Mouse (Mus musculus): Measurements from ENCODE around the gene Slc2a10.
A peak's percentile ranks its signal among the peaks of the same experiment; 100 is the strongest.
"Not testable (repeated sequence)": the region's sequence is repeated elsewhere in the genome, so short reads cannot be mapped to it uniquely, and the experiment has no call there.

Gene Slc2a10

DNA sequence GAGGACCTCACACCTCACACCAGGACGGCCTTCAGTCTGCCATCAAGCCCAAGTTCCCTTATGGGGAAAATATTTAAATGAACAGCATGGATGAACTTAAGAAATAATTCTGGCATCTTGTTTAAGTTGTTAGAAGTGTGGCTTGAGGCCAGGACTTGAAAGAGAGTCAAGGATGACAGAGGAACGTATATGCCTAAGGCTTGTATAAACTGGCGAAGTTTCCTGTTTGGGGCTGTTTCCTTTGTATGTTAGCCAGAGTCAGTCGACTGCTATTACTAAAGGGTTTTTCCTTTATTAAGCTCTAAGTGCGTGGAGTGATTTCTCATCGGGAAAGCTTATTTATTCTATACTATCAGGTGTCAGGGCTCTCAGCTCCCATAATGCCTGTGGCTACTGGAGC, 4.8 kb upstream of the Slc2a10 start:
- DNase-seq (ENCODE audit: low read depth, low spot score): no peak

DNA sequence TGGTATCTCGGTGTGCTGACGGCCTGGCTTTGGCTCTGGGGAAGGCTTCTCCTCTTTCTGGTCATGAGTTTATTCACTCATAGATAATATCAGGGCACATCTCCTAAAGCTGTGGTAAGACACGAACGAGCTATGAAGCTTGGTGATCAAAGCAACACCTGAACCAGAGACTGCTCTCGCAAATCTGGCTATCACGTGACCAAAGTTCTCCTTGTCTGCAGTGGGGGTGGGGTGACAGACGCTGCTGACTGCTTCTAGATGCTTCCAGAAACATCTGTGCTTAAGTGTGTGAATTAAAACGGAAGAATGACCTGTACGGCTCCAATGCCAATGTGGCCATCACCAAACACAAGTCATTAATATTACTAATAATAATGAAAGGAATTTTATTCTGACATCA, 6.1 kb downstream of the Slc2a10 start:
- peak; percentile 10 for DNase-seq (ENCODE audit: low read depth, low spot score)

DNA sequence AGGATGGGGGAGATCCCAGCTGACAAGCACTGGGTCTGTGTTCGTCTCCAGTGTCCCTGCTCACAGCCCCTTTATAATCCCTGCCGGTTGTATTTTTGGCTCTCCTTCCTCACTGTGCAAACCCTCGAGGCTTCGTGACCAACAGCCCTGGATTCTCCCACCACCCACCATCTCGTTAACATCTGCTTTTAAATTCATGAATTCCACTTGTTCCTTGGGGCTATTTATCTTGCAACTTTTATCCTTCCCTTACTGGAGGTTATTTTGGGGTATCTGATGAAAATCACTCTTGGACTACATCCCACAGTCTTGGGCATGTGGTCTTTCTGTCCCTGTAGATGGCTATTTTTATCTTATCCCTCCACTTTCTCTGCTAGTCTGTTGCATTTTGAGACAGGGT, 6.9 kb downstream of the Slc2a10 start:
- DNase-seq (ENCODE audit: low read depth, low spot score): peak; percentile 72

DNA sequence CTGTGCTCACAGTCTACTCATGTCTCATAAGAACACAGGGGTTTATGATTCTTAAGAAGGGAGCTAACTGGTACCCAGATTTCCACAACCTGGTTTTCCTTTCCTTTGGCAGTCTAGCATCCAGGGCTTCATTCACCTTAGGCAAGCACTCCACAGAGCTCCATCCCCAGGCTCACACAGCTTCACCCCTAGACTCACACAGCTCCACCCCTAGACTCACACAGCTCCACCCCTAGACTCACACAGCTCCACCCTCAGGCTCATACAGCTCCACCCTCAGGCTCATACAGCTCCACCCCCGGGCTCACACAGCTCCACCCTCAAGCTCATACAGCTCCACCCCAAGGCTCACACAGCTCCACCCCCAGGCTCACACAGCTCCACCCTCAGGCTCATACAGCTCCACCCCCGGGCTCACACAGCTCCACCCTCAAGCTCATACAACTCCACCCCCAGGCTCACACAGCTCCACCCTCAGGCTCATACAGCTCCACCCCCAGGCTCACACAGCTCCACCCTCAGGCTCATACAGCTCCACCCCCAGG, 7.4 kb downstream of the Slc2a10 start:
- DNase-seq (ENCODE audit: low read depth, low spot score): not testable (repeated sequence)

DNA sequence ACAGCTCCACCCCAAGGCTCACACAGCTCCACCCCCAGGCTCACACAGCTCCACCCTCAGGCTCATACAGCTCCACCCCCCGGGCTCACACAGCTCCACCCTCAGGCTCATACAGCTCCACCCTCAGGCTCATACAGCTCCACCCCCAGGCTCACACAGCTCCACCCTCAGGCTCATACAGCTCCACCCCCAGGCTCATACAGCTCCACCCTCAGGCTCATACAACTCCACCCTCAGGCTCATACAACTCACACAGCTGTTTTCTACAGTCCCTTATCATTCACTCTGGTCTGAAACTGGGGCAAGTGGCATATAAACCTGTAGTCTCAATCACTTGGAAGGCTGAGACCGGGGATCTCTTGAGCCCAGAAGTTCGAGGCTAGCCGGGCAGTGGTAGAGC, 7.9 kb downstream of the Slc2a10 start:
- DNase-seq (ENCODE audit: low read depth, low spot score): not testable (repeated sequence)

DNA sequence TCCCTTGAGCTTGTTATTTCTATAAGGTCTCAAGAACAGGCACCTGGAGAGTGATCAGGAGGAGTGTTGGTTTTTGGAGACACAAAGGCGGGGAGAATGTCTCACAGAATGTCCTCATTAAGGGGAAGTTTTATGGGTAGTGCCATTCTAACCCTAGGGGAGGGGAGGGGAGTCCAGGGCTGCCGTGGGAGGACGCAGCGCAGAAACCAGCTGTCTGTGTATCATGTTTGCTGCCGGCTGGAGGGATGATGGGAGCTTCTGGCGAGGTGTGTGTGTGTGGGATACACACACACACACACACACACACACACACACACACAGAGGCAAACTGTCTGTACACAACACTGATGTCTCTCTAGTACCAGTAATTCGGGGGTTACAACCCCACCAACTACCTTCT, 8.8 kb downstream of the Slc2a10 start:
- DNase-seq (ENCODE audit: low read depth, low spot score): peak; percentile 49

DNA sequence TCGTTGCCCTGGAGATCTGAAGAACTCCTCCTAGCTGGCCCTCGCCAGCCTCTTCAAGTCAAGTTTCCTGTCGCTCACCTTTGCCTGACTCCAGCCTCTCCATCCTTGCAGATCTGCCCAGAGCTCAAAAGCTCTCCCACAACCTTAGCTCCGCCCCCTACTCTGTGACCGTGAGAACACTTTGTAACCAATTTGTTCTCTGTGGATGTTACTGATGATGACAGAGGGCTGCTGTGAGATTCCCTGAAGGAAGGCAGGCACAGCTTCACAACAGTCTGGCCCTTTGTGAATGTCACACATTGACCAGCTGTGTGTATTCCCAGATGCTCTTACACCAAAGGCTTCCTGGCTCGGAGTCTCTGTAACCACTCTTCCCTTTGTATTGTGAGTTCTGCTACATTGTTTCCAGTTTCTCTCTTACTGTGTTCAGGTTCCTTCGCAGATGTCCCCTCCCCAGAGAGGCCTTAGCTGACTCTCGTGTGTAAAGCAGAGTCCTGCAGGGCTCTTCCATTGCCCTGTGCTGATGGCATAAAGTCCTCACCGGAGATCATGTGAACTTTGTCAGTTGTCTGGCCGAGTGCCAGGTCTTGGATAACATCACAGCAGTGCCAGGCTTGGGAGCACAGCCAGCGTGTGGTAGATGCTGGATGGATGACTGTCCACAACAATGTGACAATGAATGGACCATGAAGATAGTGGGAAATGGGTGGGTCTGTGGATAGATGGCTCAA, 9.4 kb downstream of the Slc2a10 start:
- DNase-seq (ENCODE audit: low read depth, low spot score): peak; percentile 53

DNA sequence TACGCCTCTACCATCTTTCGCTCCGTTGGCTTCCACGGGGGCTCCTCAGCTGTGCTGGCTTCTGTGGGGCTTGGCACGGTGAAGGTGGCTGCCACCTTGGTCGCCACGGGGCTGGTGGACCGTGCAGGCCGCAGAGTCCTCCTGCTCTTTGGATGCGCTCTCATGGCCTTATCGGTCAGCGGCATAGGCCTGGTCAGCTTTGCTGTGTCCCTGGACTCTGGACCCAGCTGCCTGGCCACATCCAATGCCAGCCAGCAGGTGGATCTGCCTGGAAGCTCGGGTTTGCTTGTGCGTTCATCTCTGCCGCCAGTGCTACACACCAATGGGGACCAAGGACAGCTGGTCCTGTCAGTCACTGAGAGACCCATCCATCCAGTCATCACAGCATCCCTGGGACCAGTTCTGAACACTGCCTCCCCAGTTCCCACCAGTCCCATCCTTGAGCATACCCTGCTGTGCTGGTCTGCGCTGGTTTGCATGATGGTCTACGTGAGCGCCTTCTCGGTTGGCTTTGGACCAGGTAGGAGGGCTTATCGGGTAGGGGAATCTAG, 11.7 kb downstream of the Slc2a10 start:
- DNase-seq (ENCODE audit: low read depth, low spot score): no peak

DNA sequence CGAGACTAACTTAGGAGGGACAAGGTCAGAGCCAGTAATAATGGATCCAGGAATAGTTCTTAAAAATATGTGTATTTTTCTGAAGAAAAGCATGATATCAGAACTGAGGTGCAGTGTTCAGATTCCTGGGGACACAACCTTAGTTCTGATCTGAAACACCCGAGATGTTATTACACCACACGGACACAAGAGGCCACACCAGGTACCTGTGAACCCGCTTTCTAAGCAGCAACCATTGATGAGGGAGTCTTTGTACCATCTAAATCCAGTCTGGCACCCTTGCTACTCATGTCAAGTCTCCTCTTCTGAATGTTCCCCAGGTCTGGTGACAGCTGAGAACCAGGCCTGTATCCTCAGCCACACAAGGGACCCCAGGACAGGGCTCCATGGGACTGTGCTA, 22.0 kb downstream of the Slc2a10 start:
- DNase-seq (ENCODE audit: low read depth, low spot score): no peak

DNA sequence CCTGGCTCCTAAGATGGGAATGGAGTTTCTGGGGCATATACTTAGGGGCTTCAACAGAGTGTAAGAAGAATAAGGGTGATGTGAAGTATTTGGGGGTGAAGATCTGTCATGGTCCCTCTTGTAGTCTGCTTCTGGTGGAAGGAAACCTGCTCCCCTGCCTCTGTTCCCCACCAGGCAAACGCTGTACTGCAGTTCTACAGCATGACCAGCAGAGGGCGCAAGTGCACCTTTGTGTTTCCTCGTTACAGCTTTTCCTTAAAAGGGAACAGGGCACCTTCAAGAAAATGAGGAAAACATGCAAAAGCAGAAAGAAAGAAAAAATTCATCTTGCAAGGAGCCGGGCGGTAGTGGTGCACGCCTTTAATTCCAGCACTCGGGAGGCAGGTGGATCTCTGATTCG, 25.5 kb downstream of the Slc2a10 start:
- peak; percentile 73 for DNase-seq (ENCODE audit: low read depth, low spot score)

DNA sequence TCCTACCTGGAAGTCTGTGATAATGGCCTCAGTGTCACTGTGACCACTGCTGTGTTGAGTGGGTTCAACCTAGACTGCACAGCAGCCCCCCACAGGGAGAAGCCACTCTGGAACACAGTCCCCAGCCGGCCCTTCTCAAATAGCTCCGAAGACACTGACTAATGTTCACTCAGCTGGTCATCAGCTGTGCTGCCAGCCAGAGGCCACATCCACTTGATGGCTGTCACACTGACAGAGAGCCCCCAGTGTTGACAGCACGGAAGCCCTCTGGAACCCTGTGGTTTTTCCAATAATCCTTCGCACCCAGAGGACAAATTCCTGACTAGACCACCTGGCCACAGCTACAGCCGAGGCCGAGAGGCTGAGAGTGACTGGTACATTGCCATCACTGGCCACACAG, 30.2 kb downstream of the Slc2a10 start:
- no peak for DNase-seq (ENCODE audit: low read depth, low spot score)

DNA sequence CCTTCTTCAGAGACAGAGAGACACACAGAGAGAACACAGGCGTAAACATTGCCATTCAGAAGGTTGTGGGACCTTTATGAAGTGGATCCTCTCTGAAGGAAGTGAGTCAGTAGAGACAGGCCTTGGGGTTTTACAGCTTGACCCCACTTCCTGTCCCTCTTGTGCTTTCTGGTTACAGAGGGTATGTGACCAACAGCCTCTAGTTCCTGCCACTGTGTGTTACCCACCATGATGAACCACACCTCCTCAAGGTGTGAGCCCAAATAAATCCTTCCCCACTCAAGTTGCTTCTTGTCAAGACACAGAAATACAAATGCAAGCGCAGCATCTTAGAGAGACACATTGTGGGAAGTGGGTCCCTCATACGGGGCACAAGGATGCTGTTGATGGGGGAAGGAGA, 37.4 kb downstream of the Slc2a10 start:
- no peak for DNase-seq (ENCODE audit: low read depth, low spot score)

DNA sequence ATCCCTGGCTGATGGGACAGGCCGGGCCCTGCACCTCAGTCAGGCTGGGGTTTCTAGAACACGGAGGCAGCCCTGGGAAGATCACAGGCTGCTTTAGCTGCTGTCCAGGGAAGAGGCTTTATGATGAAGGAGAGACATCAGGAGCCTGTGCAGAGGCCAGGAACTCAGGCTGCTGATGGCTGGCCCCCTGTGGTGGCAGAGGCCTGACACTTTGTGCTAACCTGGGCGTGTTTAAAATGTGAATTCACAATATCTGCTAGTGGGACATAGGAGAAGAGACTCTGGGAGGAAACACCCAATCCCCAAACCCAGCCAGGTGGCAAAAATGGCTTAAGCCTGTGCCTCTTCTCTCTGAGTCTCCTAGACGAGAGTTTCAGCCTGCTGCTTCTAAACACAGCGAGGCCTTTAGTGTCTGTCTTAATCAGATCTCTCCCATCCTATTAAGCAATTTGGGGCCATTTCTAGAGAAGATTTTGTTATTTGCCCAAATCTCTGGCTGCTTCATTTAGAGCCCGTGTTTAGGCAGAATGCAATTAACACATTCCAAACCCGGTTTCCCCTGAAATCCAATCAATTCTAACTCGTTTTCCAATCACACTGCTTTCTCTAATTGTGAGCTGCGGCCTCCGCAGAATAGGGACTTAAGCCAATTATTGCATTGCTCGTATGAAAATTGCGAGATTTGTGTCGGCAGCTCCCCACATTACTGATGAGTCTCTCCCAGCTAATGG, 39.5 kb downstream of the Slc2a10 start:
- DNase-seq (ENCODE audit: low read depth, low spot score): peak; percentile 27

DNA sequence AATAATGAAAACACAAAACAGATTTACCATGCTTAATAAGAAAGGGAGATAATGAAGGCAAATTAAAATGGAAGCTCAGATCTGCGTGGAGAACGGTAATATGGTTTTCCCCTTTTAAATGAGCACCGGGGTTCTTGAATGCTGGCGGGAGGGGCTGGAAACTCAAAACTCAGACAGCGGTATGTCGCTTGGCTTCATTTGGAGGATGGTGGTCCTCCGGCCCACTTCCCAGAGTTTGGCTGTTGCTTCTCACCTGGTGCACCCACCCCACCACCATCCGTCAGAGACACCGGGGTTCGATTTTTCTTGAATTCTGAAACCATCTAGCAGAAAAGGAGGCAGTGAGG, 40.1 kb downstream of the Slc2a10 start:
- no peak for DNase-seq (ENCODE audit: low read depth, low spot score)

DNA sequence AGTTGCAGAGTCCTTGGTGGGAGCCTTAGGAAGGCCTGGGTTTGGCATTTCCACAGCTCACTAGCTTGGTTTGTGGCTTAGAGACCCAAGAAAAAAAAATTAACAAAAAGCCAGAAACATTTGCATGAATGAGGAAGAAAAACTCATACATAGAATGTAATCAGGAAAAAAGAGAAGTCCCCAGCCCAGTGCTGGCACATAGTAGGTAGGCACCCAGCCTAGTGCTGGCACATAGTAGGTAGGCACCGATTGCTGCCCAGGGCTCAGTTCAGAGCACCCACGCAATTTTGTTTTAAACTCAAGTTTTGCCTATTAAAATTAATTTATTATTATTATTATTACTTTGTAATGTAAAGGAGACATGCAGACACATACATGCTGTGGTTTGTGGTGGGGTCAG, 42.1 kb downstream of the Slc2a10 start:
- DNase-seq (ENCODE audit: low read depth, low spot score): no peak

DNA sequence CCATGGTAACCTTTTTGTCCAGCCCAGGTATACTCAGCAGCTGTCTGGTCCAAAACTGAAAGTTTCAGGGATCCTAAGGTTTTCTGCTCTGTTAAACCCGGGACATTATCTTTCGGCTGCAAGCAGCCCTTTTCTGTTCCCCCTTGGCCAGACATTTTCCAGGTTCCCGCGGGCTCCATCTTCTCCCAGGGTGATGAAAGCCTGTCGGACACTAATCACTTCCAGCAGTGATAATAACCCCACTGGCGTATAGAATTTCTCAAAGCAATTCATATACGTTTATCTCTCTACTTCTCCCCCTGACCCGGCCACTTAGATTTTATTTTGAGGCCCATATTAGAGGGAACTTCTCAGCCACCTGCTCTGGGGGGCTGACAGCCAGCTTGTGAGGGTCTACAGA, 42.8 kb downstream of the Slc2a10 start:
- DNase-seq (ENCODE audit: low read depth, low spot score): no peak

DNA sequence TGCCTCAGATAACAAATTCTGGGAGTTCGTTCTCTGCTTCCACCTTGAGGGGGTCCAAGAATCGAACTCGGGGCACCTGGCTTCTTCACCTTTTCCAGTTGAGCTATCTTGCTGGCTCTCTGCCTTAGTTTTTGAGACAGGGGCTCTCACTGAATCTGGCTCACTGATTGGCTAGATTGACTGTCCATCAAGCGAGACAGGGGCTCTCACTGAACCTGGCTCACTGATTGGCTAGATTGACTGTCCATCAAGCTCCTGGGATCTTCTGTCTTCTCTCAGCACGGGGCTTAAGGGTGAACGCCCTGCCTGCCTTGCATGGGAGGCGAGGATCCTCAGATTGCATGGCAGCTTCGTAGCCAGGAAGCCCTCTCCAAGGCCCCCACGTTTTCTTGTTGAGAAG, 43.8 kb downstream of the Slc2a10 start:
- DNase-seq (ENCODE audit: low read depth, low spot score): peak; percentile 58

DNA sequence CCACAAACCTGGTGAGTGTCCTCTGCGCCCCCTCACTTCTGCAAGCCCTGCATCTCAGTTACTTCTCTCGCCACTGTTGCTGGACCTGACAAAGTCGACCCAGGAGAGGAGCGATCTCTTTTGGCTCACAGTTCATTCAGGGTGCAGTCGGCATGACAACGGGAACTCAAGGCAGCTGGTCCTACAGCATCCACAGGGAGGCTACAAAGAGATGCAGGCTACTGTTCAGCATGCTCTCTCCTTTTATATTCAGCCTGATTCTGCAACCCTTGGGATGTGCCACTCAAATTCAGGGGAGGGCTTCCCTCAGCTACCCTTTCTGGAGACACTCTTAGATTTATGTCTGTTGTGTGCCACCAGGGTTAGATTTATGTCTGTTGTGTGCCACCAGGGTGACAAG, 45.0 kb downstream of the Slc2a10 start:
- peak; percentile 12 for DNase-seq (ENCODE audit: low read depth, low spot score)

DNA sequence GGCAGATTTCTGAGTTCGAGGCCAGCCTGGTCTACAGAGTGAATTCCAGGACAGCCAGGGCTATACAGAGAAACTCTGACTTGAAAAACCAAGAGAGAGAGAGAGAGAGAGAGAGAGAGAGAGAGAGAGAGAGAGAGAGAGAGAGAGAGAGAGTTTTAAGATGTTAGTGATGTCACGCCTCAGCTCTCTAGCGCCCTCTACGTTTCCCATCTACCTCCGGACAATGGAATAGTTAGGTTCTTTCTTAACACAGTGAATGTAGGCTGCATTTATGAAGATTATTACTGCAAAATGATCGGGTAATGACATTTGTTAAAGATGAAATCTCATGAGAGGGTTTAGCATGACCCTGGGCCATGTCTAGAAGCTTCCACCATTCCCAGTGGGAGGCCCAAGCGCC, 46.8 kb downstream of the Slc2a10 start:
- not testable (repeated sequence) for DNase-seq (ENCODE audit: low read depth, low spot score)

DNA sequence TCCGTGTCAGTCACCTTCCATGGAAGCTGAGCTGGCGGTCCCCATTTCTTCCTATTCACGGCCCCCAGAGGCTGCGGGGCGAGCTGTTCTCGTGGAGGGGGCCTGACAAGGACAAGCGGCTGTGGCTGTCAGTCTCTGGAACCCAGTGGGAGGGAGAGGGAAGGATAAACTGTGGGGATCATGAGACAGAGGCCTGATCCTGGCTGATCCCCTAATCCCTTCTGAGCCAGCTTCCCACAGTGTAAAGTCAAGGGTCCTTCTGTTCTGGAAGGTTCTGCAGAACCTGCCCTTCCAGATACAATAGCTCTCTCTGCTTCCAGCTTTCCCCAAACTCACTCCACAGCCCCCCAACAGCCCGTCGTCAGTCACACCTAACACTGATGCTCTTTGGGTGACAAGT, 50.5 kb downstream of the Slc2a10 start:
- DNase-seq (ENCODE audit: low read depth, low spot score): no peak

DNA sequence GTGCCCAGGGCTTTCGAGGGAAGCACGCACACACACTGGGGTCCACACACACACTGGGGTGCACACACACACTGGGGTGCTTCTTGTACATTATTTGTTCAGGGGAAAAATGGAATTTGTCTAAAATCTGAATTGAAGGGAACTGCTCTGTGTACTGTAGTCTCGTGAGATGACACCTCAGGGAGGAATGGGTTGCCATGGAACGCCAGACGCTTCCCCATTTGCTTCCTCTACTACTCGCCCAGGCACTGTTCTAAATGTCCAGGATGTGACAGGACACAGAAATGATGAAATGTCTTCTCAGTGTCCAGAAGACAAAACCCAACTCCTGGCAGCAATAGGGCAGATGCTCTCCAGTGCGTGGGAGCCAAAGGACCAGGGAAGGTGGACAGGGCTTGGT, 53.7 kb downstream of the Slc2a10 start:
- no peak for DNase-seq (ENCODE audit: low read depth, low spot score)

DNA sequence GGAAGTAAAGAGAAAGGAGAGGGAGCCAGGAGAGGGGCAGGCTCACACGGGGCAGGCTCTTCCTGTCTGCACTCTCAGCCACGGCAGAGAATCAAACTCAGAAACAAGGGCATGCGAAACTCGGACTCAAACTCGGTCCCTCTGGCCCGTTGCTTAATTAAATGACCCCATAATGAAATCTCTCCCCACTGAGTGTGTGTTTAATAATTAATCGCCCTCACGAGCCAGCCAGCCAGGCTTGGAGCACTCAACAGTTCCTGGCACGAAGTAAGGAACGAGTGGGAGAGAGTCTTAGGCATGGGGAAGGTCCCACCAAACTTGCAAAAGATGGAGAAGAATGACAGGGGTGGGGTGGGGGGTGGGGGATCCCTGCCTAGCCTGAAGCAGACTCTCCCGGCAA, 55.3 kb downstream of the Slc2a10 start:
- no peak for DNase-seq (ENCODE audit: low read depth, low spot score)
